Mouse (Mus musculus) ovary, postnatal 36 days (tissue): ENCODE results near the gene Bcas2.
"Not testable (repeated sequence)": the region's sequence is repeated elsewhere in the genome, so short reads cannot be mapped to it uniquely, and the experiment has no call there.

Source experiments
- DNase-seq: peaks from one replicate; pipeline ENCODE4 v3.0.0; 2022; ENCODE audit warnings: low spot score, mixed read lengths

Gene Bcas2

GRCm38 (mm10) chr3:103159232-103159900, 12.1 kb upstream of the Bcas2 start:
- DNase-seq, result no peak

- DNase-seq, result peak; percentile 75
These were observed 1.7 kb upstream of the Bcas2 start for GRCm38 (mm10) chr3:103169771-103170170.

- no peak for DNase-seq
These were observed 1.2 kb downstream of the Bcas2 start for GRCm38 (mm10) chr3:103172615-103173014.

GRCm38 (mm10) chr3:103176740-103177139, 5.3 kb downstream of the Bcas2 start:
- DNase-seq, result no peak

GRCm38 (mm10) chr3:103179527-103179926, 8.1 kb downstream of the Bcas2 start:
- DNase-seq, result no peak

- no peak for DNase-seq
These were observed 9.7 kb downstream of the Bcas2 start for GRCm38 (mm10) chr3:103181171-103181570.

GRCm38 (mm10) chr3:103182821-103183220, 11.4 kb downstream of the Bcas2 start:
- DNase-seq, result no peak

GRCm38 (mm10) chr3:103184467-103184866, 13.0 kb downstream of the Bcas2 start:
- not testable (repeated sequence) for DNase-seq

- DNase-seq, result no peak
These were observed 17.0 kb downstream of the Bcas2 start for GRCm38 (mm10) chr3:103188451-103188850.

GRCm38 (mm10) chr3:103188856-103189255, 17.4 kb downstream of the Bcas2 start:
- DNase-seq, result no peak

- no peak for DNase-seq
These were observed 20.7 kb downstream of the Bcas2 start for GRCm38 (mm10) chr3:103192161-103192560.

- DNase-seq, result no peak
These were observed 21.7 kb downstream of the Bcas2 start for GRCm38 (mm10) chr3:103193186-103193585.

- no peak for DNase-seq
These were observed 24.9 kb downstream of the Bcas2 start for GRCm38 (mm10) chr3:103196320-103196823.

- DNase-seq, result no peak
These were observed 27.9 kb downstream of the Bcas2 start for GRCm38 (mm10) chr3:103199386-103199785.

GRCm38 (mm10) chr3:103201105-103201504, 29.6 kb downstream of the Bcas2 start:
- not testable (repeated sequence) for DNase-seq

GRCm38 (mm10) chr3:103203554-103203953, 32.1 kb downstream of the Bcas2 start:
- no peak for DNase-seq

- no peak for DNase-seq
These were observed 33.0 kb downstream of the Bcas2 start for GRCm38 (mm10) chr3:103204445-103204844.

GRCm38 (mm10) chr3:103206393-103206792, 34.9 kb downstream of the Bcas2 start:
- no peak for DNase-seq

- DNase-seq, result no peak
These were observed 36.3 kb downstream of the Bcas2 start for GRCm38 (mm10) chr3:103207749-103208148.

GRCm38 (mm10) chr3:103208237-103208636, 36.8 kb downstream of the Bcas2 start:
- DNase-seq, result no peak

GRCm38 (mm10) chr3:103211101-103211500, 39.6 kb downstream of the Bcas2 start:
- DNase-seq, result no peak

GRCm38 (mm10) chr3:103212142-103212541, 40.7 kb downstream of the Bcas2 start:
- DNase-seq, result no peak

GRCm38 (mm10) chr3:103213537-103213936, 42.1 kb downstream of the Bcas2 start:
- no peak for DNase-seq
